Mouse (Mus musculus) CH12F3 (cell line): ENCODE data around the gene Klhl29.

Experiments used
- in situ Hi-C: fragments of 300-500 bp; cut with MboI; formaldehyde crosslinking; loops from 2 replicates; pipeline ENCODE4 v1.14.3; 2020; ENCODE audit warnings: low sequenced_read_pairs

Gene Klhl29

DNA sequence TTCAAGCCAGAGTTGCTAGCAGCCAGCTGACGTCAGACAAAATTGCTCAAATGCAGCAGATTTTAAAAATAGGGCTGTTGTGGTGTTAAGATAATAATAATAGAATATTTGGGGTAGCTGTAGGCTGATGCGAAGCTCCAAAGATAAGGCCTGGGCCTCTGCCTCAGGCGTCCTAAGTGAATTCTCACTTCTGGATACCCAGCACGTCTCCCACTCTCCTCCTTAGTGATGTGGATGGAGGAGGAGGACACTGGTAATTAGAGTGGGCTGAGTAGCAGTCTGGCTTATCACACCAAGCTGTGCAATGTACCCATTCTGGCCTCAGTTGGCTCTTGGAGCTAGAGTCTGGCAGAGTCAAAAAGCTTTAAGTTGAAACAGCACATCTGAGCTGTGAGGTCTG, 118.3 kb downstream of the Klhl29 start:
- in situ Hi-C loops = no loop called here

GRCm38 (mm10) chr12:5255079-5255478, 120.4 kb downstream of the Klhl29 start:
- in situ Hi-C loops = no loop called here

- in situ Hi-C loops = no loop called here
Observed at GRCm38 (mm10) chr12:5254246-5254982, 121.1 kb downstream of the Klhl29 start.

GRCm38 (mm10) chr12:5253289-5254005, 122.0 kb downstream of the Klhl29 start:
- in situ Hi-C loops = no loop called here

- in situ Hi-C loops = no loop called here
Observed at GRCm38 (mm10) chr12:5252569-5252968, 122.9 kb downstream of the Klhl29 start.

DNA sequence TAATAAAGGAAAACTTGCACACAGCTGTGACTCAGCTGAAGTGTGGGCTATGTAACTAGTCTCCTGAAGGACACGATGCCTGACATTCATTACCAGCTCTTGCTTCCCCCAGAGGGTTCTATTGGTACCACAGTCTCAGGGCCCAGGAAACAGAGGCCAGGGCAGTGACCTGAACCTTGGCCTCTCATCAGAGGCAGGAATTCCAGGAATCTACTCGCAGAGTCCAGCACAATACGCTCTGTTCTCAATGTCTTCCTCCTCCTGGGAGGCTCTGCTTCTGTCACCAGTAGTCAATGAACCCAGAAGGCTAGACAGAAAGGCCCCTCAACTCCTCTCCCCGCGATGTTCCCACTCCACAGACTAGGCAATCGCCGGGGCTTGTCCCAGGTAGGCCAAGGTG, 125.4 kb downstream of the Klhl29 start:
- in situ Hi-C loops = no loop called here

GRCm38 (mm10) chr12:5249068-5249467, 126.4 kb downstream of the Klhl29 start:
- in situ Hi-C loops = no loop called here

GRCm38 (mm10) chr12:5247505-5247904, 128.0 kb downstream of the Klhl29 start:
- in situ Hi-C loops = no loop called here

DNA sequence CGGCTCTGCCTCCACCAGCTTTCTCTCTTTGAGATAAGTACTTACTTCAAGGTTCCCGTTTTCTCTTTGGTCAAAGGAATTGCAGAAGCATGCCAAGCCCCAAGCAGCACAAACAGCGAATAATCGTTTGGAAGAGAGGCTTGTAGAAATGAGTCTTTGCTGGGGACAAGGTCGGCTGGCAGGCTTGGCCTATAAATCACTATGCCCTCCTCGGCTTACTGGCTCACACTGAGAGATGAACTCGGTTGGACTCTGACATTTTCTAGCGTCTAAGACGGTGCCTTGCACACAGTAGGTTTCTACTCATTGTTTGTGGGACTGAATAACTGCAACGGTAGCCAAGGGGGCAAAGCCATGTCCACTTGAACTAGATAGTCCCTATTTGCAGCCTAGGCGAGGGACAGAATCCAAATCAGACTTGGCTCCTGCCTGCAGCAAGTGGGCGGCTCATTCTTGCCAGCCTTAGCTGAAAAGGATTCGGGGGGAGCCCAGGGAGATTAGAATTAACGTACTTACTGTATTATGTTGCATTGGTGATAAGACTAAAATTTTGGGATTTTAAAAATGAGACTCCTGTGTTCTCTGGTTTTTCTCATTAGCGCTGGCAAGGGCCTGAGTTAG, 128.7 kb downstream of the Klhl29 start:
- in situ Hi-C loops = no loop called here

GRCm38 (mm10) chr12:5246193-5246621, 129.3 kb downstream of the Klhl29 start:
- in situ Hi-C loops = no loop called here

DNA sequence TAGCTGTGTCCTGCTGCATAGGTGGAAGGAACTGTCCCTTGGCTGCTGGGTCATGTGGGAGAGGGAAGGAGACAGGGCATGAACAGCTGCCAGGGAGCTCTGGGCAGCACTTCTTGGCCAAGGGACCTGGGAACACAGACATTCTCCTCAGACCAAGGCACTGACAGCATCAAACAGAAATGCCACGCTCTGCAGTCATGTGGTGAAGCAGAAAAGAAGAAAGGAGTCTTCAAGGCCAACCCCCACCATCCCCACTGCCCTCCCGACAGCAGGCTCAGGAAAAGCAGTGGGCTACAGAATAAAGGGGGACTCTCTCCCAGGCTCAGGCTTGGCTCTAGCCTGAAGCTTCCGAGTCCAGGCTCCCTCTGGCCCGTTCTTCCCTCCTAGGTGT, 130.3 kb downstream of the Klhl29 start:
- in situ Hi-C loops = no loop called here

DNA sequence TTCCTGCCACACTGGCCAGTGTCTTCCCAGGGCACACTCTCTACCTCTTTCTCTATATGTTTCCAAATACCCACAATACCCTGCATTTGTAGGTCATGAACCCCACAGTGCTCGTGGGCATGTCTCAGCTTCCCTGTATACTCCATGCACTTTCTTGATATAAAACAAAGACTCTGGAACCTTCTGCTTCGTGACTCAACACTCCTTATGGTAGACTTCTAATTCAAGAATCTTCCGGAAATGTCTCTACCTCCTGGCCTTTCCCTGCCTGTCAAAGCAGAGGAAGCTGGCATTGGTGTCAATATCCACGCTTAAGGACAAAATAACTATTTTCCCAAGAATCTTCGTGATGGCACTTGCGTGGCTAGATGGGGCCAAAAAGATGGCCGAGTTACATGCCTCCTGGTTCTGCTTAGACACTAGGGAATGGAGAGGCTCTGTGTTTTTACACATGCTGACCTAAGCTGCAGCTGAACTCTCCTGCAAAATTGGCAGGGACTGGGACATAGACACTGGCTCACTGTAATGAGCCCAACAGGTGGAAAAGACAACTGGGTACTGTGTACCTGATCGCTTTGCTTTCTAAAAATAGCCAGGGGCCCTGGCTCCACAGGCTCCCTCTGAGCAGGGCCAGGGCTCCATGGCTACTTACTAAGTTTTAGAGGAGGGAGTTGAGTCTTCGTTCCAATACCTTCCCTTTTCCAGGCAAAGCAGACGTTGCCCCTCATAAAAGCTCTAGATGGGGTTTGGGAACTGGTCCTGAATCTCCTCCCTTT, 130.9 kb downstream of the Klhl29 start:
- in situ Hi-C loops = no loop called here

DNA sequence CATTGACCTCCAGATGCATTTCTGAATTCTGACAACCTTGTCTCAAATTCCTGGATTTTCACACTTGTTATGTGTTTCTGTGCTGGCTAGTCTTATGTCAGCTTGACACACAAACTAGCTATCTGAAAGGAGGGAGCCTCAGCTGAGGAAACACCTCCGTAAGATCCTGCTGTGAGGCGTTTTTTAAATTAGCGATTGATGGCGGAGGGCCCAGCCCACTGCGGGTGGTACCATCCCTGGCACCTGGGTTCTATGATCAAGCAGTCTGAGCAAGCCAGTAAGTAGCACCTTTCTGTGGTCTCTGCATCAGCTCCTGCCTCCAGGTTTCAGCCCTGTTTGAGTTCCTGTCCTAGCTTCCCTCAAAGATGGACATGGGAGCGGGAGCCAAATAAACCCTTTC, 131.6 kb downstream of the Klhl29 start:
- in situ Hi-C loops = no loop called here

GRCm38 (mm10) chr12:5243449-5243848, 132.0 kb downstream of the Klhl29 start:
- in situ Hi-C loops = no loop called here

DNA sequence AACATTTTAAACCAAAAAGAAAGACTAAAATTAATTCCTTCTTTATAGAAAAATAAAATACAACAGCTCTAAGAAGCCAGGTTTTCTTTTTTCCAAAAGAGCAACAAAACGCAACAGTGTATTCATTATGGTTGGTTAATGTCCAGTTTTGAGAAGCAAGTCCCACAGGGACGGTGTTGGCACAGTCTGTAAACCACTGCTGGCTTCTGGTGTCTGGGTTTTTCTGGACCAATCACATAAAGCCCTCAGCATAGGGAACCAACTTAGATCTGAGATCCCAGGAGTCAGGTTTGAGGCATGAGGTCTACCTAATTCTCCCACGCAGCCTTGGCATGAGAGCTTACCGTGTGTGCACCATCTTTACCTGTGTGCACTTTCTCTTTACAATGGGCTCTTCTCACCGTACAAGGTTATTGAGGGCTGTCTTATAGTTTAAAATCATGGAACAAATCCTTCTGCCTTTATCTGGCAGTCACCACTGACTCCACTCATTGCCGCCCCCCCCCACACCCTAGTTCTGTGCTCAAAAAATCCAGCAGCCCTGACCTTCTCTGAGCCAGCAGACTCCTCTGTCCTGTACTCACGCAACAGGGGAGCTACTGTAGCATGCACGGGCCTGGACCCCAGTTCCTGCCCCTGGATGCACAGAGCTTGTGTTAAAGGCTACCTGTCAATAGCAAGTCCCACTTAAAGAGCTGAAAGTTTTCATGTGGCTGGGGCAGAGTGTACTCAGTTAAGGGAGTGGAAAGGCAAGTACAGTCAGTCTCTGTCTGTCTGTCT, 132.7 kb downstream of the Klhl29 start:
- in situ Hi-C loops = no loop called here

- in situ Hi-C loops = no loop called here
Observed at GRCm38 (mm10) chr12:5239451-5240245, 135.8 kb downstream of the Klhl29 start.

DNA sequence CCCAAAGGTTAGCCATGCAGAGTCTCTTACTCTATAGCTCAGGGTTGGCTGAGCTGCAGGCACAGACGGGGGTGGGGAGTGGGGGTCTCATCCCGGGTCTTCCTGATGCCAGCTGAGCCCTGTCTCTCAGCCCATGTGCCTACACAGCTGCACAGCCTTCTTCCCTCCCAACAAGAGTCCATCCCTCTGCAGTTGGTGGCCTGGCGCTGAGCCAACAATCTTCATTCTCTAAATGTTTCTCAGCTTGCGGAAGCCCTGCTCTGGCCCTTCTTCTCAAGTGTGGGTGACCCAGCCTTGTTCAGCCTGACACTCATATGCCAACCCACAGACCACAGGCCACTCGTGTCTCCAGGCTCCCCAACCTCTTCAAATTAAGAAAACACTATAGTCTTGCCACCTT, 138.4 kb downstream of the Klhl29 start:
- in situ Hi-C loops = no loop called here

DNA sequence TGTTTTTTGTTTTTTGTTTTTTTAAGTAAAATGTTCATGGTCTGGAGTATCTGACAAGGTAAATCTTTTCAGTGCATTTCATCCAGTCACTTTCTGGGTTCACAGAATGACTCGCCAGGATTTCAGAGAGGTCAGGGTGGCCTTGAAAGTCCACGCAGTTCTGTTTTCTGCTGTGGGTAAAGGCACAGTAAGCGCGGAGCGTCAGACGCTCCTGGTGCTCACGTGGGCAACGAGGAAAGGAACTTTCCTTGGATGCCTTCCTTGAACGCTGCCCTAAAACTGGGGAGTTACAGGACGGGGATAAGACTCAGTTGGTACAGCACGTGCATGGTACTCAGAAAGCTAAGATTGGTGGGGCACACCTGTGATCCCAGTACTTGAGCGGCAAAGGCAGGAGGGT, 139.9 kb downstream of the Klhl29 start:
- in situ Hi-C loops = no loop called here

GRCm38 (mm10) chr12:5230504-5230903, 145.0 kb downstream of the Klhl29 start:
- in situ Hi-C loops = no loop called here
